Mouse (Mus musculus): ENCODE data around the gene Nxf1. TPM values are rescaled to one million over a fixed set of nuclear protein-coding genes. Genes with fewer than 3 reads are reported as not detected.
A peak's percentile ranks its signal among the peaks of the same experiment; 100 is the strongest.
"Not testable (repeated sequence)": the region's sequence is repeated elsewhere in the genome, so short reads cannot be mapped to it uniquely, and the experiment has no call there.

The Nxf1 gene
- polyA plus RNA-seq, 1 experiment from 2014 or later: 54.5 TPM

GRCm38 (mm10) chr19:8718357-8718756 is 38.5 kb upstream of the Nxf1 start:
- 65% methylated on average over 3 of the region's 3 CpGs for WGBS
- Histone ChIP-seq H3K9ac (ENCODE audit: low read depth, low read length) (no peak overlapping the region), H3K4me1 (replicated peaks; ENCODE audit: control insufficient read depth, insufficient read depth, low read length) (no peaks in the 10 kb centered on the region), H3K4me2 (replicated peaks; ENCODE audit: low read depth) (no peak overlapping the region), H3K27ac (ENCODE audit: low read depth, low read length) (no peak overlapping the region), H3K9me3 (ENCODE audit: control insufficient read depth) (no peaks in the 10 kb centered on the region), H3K4me3 (ENCODE audit: low read depth, low read length) (no peak overlapping the region), H3K36me3 (ENCODE audit: control insufficient read depth, insufficient read depth) (no peaks in the 10 kb centered on the region), H3K27me3 (replicated peaks; ENCODE audit: control insufficient read depth, insufficient read depth, low read length) (no peaks in the 10 kb centered on the region)
- TF ChIP-seq CTCF (IDR thresholded peaks at IDR 0.05; ENCODE audit: low read depth): peak; percentile 88
- ATAC-seq: no peak

GRCm38 (mm10) chr19:8719037-8719436 is 37.8 kb upstream of the Nxf1 start:
- not testable (repeated sequence) for H3K4me2 ChIP-seq (replicated peaks; ENCODE audit: low read depth); H3K9ac ChIP-seq (ENCODE audit: low read depth, low read length); H3K27me3 ChIP-seq (replicated peaks; ENCODE audit: control insufficient read depth, insufficient read depth, low read length); ATAC-seq; H3K4me1 ChIP-seq (replicated peaks; ENCODE audit: control insufficient read depth, insufficient read depth, low read length); H3K9me3 ChIP-seq (ENCODE audit: control insufficient read depth); H3K27ac ChIP-seq (ENCODE audit: low read depth, low read length); H3K4me3 ChIP-seq (ENCODE audit: low read depth, low read length); H3K36me3 ChIP-seq (ENCODE audit: control insufficient read depth, insufficient read depth)
- TF ChIP-seq CTCF (IDR thresholded peaks at IDR 0.05; ENCODE audit: low read depth): peak; percentile 45

- Histone ChIP-seq H3K4me1 (replicated peaks; ENCODE audit: control insufficient read depth, insufficient read depth, low read length) (no peaks in the 10 kb centered on the region), H3K9me3 (ENCODE audit: control insufficient read depth) (no peaks in the 10 kb centered on the region), H3K27me3 (replicated peaks; ENCODE audit: control insufficient read depth, insufficient read depth, low read length) (no peaks in the 10 kb centered on the region), H3K36me3 (ENCODE audit: control insufficient read depth, insufficient read depth) (peaks cover 21% of the 10 kb centered on the region), H3K4me2 (replicated peaks; ENCODE audit: low read depth) (no peak overlapping the region), H3K9ac (ENCODE audit: low read depth, low read length) (no peak overlapping the region), H3K4me3 (ENCODE audit: low read depth, low read length) (no peak overlapping the region), H3K27ac (ENCODE audit: low read depth, low read length) (no peak overlapping the region)
- no peak for ATAC-seq
- WGBS: 39% methylated on average over 1 of the region's 1 CpGs
- no peak for TF ChIP-seq CTCF (IDR thresholded peaks at IDR 0.05; ENCODE audit: low read depth)
Measured at GRCm38 (mm10) chr19:8721378-8721777, 35.5 kb upstream of the Nxf1 start.

GRCm38 (mm10) chr19:8722021-8722420 is 34.9 kb upstream of the Nxf1 start:
- ATAC-seq: no peak
- Histone ChIP-seq H3K36me3 (ENCODE audit: control insufficient read depth, insufficient read depth) (peaks cover 26% of the 10 kb centered on the region), H3K4me3 (ENCODE audit: low read depth, low read length) (peak overlapping the region; percentile 71), H3K4me1 (replicated peaks; ENCODE audit: control insufficient read depth, insufficient read depth, low read length) (no peaks in the 10 kb centered on the region), H3K9ac (ENCODE audit: low read depth, low read length) (no peak overlapping the region), H3K27me3 (replicated peaks; ENCODE audit: control insufficient read depth, insufficient read depth, low read length) (no peaks in the 10 kb centered on the region), H3K27ac (ENCODE audit: low read depth, low read length) (no peak overlapping the region), H3K4me2 (replicated peaks; ENCODE audit: low read depth) (peak overlapping the region; percentile 69), H3K9me3 (ENCODE audit: control insufficient read depth) (no peaks in the 10 kb centered on the region)
- TF ChIP-seq CTCF (IDR thresholded peaks at IDR 0.05; ENCODE audit: low read depth): no peak
- 36% methylated on average over 4 of the region's 4 CpGs for WGBS

GRCm38 (mm10) chr19:8722559-8722906 is 34.3 kb upstream of the Nxf1 start:
- 2% methylated on average over 5 of the region's 5 CpGs for WGBS
- Histone ChIP-seq H3K4me1 (replicated peaks; ENCODE audit: control insufficient read depth, insufficient read depth, low read length) (no peaks in the 10 kb centered on the region), H3K27ac (ENCODE audit: low read depth, low read length) (peak overlapping the region; percentile 97), H3K4me2 (replicated peaks; ENCODE audit: low read depth) (peak overlapping the region; percentile 69), H3K4me3 (ENCODE audit: low read depth, low read length) (peak overlapping the region; percentile 71), H3K9ac (ENCODE audit: low read depth, low read length) (peak overlapping the region; percentile 88), H3K9me3 (ENCODE audit: control insufficient read depth) (no peaks in the 10 kb centered on the region), H3K36me3 (ENCODE audit: control insufficient read depth, insufficient read depth) (peaks cover 26% of the 10 kb centered on the region), H3K27me3 (replicated peaks; ENCODE audit: control insufficient read depth, insufficient read depth, low read length) (no peaks in the 10 kb centered on the region)
- TF ChIP-seq CTCF (IDR thresholded peaks at IDR 0.05; ENCODE audit: low read depth): no peak
- no peak for ATAC-seq

- no peaks in the 10 kb centered on the region for H3K4me1 ChIP-seq (replicated peaks; ENCODE audit: control insufficient read depth, insufficient read depth, low read length)
- H3K9ac ChIP-seq (ENCODE audit: low read depth, low read length): peak within 1 kb of the TSS; percentile 88
- ATAC-seq: peak; percentile 97
- TF ChIP-seq CTCF (IDR thresholded peaks at IDR 0.05; ENCODE audit: low read depth): no peak
- under 1% methylated on average over 50 of the region's 50 CpGs for WGBS
- H3K4me3 ChIP-seq (ENCODE audit: low read depth, low read length): peak within 1 kb of the TSS; percentile 71
- peaks cover 26% of the 10 kb centered on the region for H3K36me3 ChIP-seq (ENCODE audit: control insufficient read depth, insufficient read depth)
- H3K4me2 ChIP-seq (replicated peaks; ENCODE audit: low read depth): peak within 1 kb of the TSS; percentile 69
- no peaks in the 10 kb centered on the region for H3K9me3 ChIP-seq (ENCODE audit: control insufficient read depth)
- H3K27me3 ChIP-seq (replicated peaks; ENCODE audit: control insufficient read depth, insufficient read depth, low read length): no peaks in the 10 kb centered on the region
- H3K27ac ChIP-seq (ENCODE audit: low read depth, low read length): peak within 1 kb of the TSS; percentile 97
Measured at GRCm38 (mm10) chr19:8722907-8723573, 33.8 kb upstream of the Nxf1 start, which contains the start of gene Slc3a2. Gene Slc3a2, minus strand, starts transcription at chr19:8723369.
